Mouse (Mus musculus): ENCODE results near the gene Rapsn. TPM values are rescaled to one million over a fixed set of nuclear protein-coding genes. Genes with fewer than 3 reads are reported as not detected.

Gene Rapsn
- total and polyA plus RNA-seq, 3 experiments, result 0.10 TPM; not detected in 2

GRCm38 (mm10) chr2:91087453-91087852, 52.0 kb downstream of the Rapsn start:
- TF ChIP-seq JUND (IDR thresholded peaks at IDR 0.05; ENCODE audit: low read depth, low read length) (no peak), RCOR1 (IDR thresholded peaks at IDR 0.05; ENCODE audit: low read depth, low read length) (no peak), HCFC1 (IDR thresholded peaks at IDR 0.05; ENCODE audit: low read depth, low read length) (no peak), TCF12 (IDR thresholded peaks at IDR 0.05; ENCODE audit: low read depth, low read length) (no peak), MAX (IDR thresholded peaks at IDR 0.05; ENCODE audit: low read length) (no peak), POLR2A (IDR thresholded peaks at IDR 0.05; ENCODE audit: control insufficient read depth in 1 of 2, insufficient read depth in 1 of 2, low read depth in 1 of 2, low read length in 2 of 2, poor library complexity in 1 of 2) (no peak), TAL1 (IDR thresholded peaks at IDR 0.05; ENCODE audit: low read length) (no peak), MXI1 (IDR thresholded peaks at IDR 0.05; ENCODE audit: low read depth, low read length) (no peak)
- Histone ChIP-seq H3K9me3 (replicated peaks; ENCODE audit: insufficient read depth, low read length) (no peaks in the 10 kb centered on the region), H3K4me1 (ENCODE audit: control insufficient read depth in 1 of 2, insufficient read depth in 2 of 2, low read length in 2 of 2) (peaks cover 7 to 57% of the 10 kb centered on the region in 2 experiments), H3K9ac (ENCODE audit: control insufficient read depth, low read depth, low read length, poor library complexity, severe bottlenecking) (peak overlapping the region; percentile 70), H3K27ac (ENCODE audit: control insufficient read depth, low read depth, low read length) (peak overlapping the region; percentile 99), H3K36me3 (ENCODE audit: control insufficient read depth in 1 of 2, insufficient read depth in 2 of 2, low read length in 2 of 2) (peaks cover 0 to 47% of the 10 kb centered on the region in 2 experiments; a peak in 2 of 4 replicates), H3K4me3 (ENCODE audit: control insufficient read depth in 1 of 2, insufficient read depth in 1 of 2, low read depth in 2 of 2, low read length in 2 of 2) (no peak overlapping the region), H3K79me2 (ENCODE audit: control insufficient read depth, insufficient read depth, low read length, poor library complexity) (peaks cover 1% of the 10 kb centered on the region; the same call in 1 of the 2 replicates), H3K27me3 (ENCODE audit: control insufficient read depth in 1 of 2, insufficient read depth in 2 of 2, low read length in 2 of 2) (no peaks in the 10 kb centered on the region)
- DNase-seq (ENCODE audit: low read depth, low spot score), result peak; percentile 51

GRCm38 (mm10) chr2:91088987-91089386, 53.6 kb downstream of the Rapsn start:
- Histone ChIP-seq H3K9ac (ENCODE audit: control insufficient read depth, low read depth, low read length, poor library complexity, severe bottlenecking) (peak overlapping the region; percentile 44), H3K4me3 (ENCODE audit: control insufficient read depth in 1 of 2, insufficient read depth in 1 of 2, low read depth in 2 of 2, low read length in 2 of 2) (no peak overlapping the region), H3K36me3 (ENCODE audit: control insufficient read depth in 1 of 2, insufficient read depth in 2 of 2, low read length in 2 of 2) (peaks cover 0 to 38% of the 10 kb centered on the region in 2 experiments; a peak in 2 of 4 replicates), H3K27me3 (ENCODE audit: control insufficient read depth in 1 of 2, insufficient read depth in 2 of 2, low read length in 2 of 2) (no peaks in the 10 kb centered on the region), H3K79me2 (ENCODE audit: control insufficient read depth, insufficient read depth, low read length, poor library complexity) (peaks cover 1% of the 10 kb centered on the region; the same call in 1 of the 2 replicates), H3K4me1 (ENCODE audit: control insufficient read depth in 1 of 2, insufficient read depth in 2 of 2, low read length in 2 of 2) (peaks cover 2 to 49% of the 10 kb centered on the region in 2 experiments; a peak in 3 of 4 replicates), H3K27ac (ENCODE audit: control insufficient read depth, low read depth, low read length) (peak overlapping the region; percentile 99), H3K9me3 (replicated peaks; ENCODE audit: insufficient read depth, low read length) (no peaks in the 10 kb centered on the region)
- peak; percentile 68 for DNase-seq (ENCODE audit: low read depth, low spot score)
- TF ChIP-seq TAL1 (IDR thresholded peaks at IDR 0.05; ENCODE audit: low read length), result no peak
- no peak for TF ChIP-seq TBP (IDR thresholded peaks at IDR 0.05; ENCODE audit: low read depth, low read length)
- TF ChIP-seq ZKSCAN1 (IDR thresholded peaks at IDR 0.05; ENCODE audit: low read depth, low read length), result no peak
- TF ChIP-seq EP300 (IDR thresholded peaks at IDR 0.05; ENCODE audit: low read depth in 1 of 2, low read length in 2 of 2), result 0 out of 4 replicates have a peak, but pooled peaks of 1 of the 2 experiments have one; percentile 15
- TF ChIP-seq POLR2A (IDR thresholded peaks at IDR 0.05; ENCODE audit: control insufficient read depth in 1 of 2, insufficient read depth in 1 of 2, low read depth in 1 of 2, low read length in 2 of 2, poor library complexity in 1 of 2), result no peak
- no peak for TF ChIP-seq MAX (IDR thresholded peaks at IDR 0.05; ENCODE audit: low read length)
- TF ChIP-seq SIN3A (IDR thresholded peaks at IDR 0.05; ENCODE audit: low read length), result no peak
- TF ChIP-seq POLR2AphosphoS5 (IDR thresholded peaks at IDR 0.05; ENCODE audit: borderline replicate concordance, low read depth, low read length), result no peak
- TF ChIP-seq GABPA (IDR thresholded peaks at IDR 0.05; ENCODE audit: low read depth, low read length), result no peak
- peak; percentile 6; the same call in 1 of the 2 replicates for TF ChIP-seq ZNF384 (IDR thresholded peaks at IDR 0.05; ENCODE audit: low read depth, low read length)
- no peak for TF ChIP-seq MEF2A (IDR thresholded peaks at IDR 0.05; ENCODE audit: extremely low read depth, insufficient replicate concordance, low read depth, low read length, poor library complexity, severe bottlenecking)
- no peak for TF ChIP-seq MYC (IDR thresholded peaks at IDR 0.05; ENCODE audit: low read depth, low read length)
- TF ChIP-seq CHD2 (IDR thresholded peaks at IDR 0.05; ENCODE audit: low read length), result no peak
- no peak for TF ChIP-seq GATA1 (IDR thresholded peaks at IDR 0.05; ENCODE audit: low read depth, low read length)
- no peak for TF ChIP-seq ZC3H11A (IDR thresholded peaks at IDR 0.05; ENCODE audit: low read depth, low read length)
- no peak for TF ChIP-seq MAFK (IDR thresholded peaks at IDR 0.05; ENCODE audit: borderline replicate concordance, low read depth, low read length)
- TF ChIP-seq ETS1 (IDR thresholded peaks at IDR 0.05; ENCODE audit: low read depth, low read length), result 0 out of 2 replicates have a peak, but pooled peaks have one; percentile 2

Measured in MEL (cell line).